Mouse (Mus musculus) CH12.LX (cell line): ENCODE results near the gene D630045J12Rik.

Experiments used
- CTCF ChIP-seq, 2 experiments: IDR thresholded peaks in 1 of 2; conservative IDR thresholded peaks in 1 of 2; 2 replicates each; pipeline ENCODE4 v1.5.1; 2011 to 2012; ENCODE audit warnings: low read depth in 2 of 2, low read length in 2 of 2, improper control_type of control experiment in 1 of 2, inconsistent platforms in 1 of 2, mild to moderate bottlenecking in 1 of 2, moderate library complexity in 1 of 2
- ELF1 ChIP-seq: IDR thresholded peaks from 2 replicates; pipeline ENCODE4 v1.6.1; 2014; ENCODE audit warnings: low read depth, mild to moderate bottlenecking, inconsistent platforms, low read length, improper control_type of control experiment
- GABPA ChIP-seq: IDR thresholded peaks from 2 replicates; pipeline ENCODE4 v1.6.1; 2012; ENCODE audit warnings: low read depth, low read length, improper control_type of control experiment, inconsistent platforms; ENCODE audit not compliant: insufficient replicate concordance
- JUND ChIP-seq: conservative IDR thresholded peaks from 2 replicates; pipeline ENCODE4 v1.6.1; 2011; ENCODE audit warnings: low read depth, low read length, improper control_type of control experiment
- KAT2A ChIP-seq: IDR thresholded peaks from 2 replicates; pipeline ENCODE4 v1.6.1; 2012; ENCODE audit warnings: low read length, improper control_type of control experiment, inconsistent platforms; ENCODE audit not compliant: insufficient replicate concordance
- MXI1 ChIP-seq: IDR thresholded peaks from 2 replicates; pipeline ENCODE4 v1.6.1; 2011; ENCODE audit warnings: mild to moderate bottlenecking, low read depth, low read length, improper control_type of control experiment
- NELFE ChIP-seq: IDR thresholded peaks from 2 replicates; pipeline ENCODE4 v1.6.1; 2011; ENCODE audit warnings: low read depth, low read length, improper control_type of control experiment
- POLR2A ChIP-seq: IDR thresholded peaks from 2 replicates; pipeline ENCODE4 v1.6.1; 2011; ENCODE audit warnings: low read depth, mild to moderate bottlenecking, improper control_type of control experiment, low read length
- POLR2AphosphoS2 ChIP-seq: IDR thresholded peaks from 2 replicates; pipeline ENCODE4 v1.6.1; 2011; ENCODE audit warnings: low read depth, low read length, improper control_type of control experiment
- SMC3 ChIP-seq: IDR thresholded peaks from 2 replicates; pipeline ENCODE4 v1.6.1; 2011; ENCODE audit warnings: low read depth, low read length, improper control_type of control experiment
- USF1 ChIP-seq: IDR thresholded peaks from 2 replicates; pipeline ENCODE4 v1.6.1; 2014; ENCODE audit warnings: low read depth, mild to moderate bottlenecking, inconsistent platforms, low read length, improper control_type of control experiment
- ZNF384 ChIP-seq: IDR thresholded peaks from 2 replicates; pipeline ENCODE4 v1.6.1; 2012; ENCODE audit warnings: low read depth, low read length, improper control_type of control experiment, inconsistent platforms

GRCm38 (mm10) chr6:38241508-38241907 lies 12.3 kb downstream of the D630045J12Rik start:
- TF ChIP-seq ELF1 (no peak), CTCF (conservative IDR thresholded peaks at IDR 0.05 in 1 of 2, IDR thresholded peaks at IDR 0.05 in 1 of 2; ENCODE audit: low read depth in 2 of 2, low read length in 2 of 2) (no peak), USF1 (no peak), POLR2A (no peak), ZNF384 (no peak), NELFE (no peak), POLR2AphosphoS2 (no peak), KAT2A (no peak), JUND (no peak), SMC3 (no peak), MXI1 (no peak), GABPA (no peak)
